Mouse (Mus musculus): ENCODE data around the gene Capn12. TPM values are rescaled to one million over a fixed set of nuclear protein-coding genes. Genes with fewer than 3 reads are reported as not detected.

Capn12 gene
- total and polyA plus RNA-seq, 3 experiments = 0.17 TPM; not detected in 2

DNA sequence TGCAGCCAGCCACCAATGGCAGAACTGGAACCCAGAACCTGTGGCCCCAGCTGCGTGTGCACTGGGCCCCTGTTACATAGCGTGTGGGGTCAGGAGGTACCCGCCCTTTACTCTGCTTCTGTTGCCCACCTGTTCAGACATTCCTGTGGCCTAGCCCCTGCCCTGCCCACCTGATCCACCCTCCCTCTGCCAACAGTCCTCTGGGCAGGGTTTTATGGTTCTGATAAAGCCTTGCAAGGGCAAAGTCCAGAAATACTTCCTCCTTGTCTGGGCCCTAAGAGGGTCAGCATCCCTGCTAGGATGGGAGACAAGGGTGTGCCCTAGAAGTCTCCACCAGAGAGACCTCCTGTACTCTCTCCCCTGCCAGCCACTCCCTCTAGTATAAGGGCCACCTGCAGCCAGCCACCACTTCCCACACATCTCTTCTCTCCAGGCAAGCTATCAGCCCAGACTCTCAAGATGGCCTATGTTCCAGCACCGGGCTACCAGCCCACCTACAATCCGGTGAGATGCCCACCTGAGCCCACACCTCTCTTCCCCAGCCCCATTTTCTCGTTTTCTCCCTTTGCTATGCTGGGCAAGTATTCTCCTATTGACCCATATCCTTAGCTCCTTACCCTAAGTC is 47.4 kb upstream of the Capn12 start, which contains the start of gene Lgals4 (continued):
- TF ChIP-seq ZMIZ1 (IDR thresholded peaks at IDR 0.05; ENCODE audit: low read depth, low read length) (no peak), RAD21 (IDR thresholded peaks at IDR 0.05; ENCODE audit: low read depth, low read length) (no peak)

DNA sequence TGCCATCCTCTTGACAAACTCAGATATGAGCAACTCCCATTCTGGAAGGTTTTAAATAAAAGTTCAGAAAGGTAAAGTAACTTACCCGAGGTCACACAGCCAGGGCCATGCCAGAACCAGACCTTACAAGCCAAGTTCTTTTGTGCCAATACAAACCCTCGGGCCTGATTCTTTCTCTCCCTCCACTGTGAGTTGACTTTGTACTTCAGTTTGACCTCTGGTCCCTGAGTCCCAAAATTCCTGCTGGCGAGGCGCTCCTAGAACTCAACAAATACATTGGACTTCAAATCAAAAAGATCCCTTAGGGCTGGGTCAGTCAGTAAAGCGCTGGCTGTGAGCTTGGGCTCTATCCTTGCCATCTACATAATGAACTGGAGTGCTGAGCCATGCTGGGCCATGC is 44.3 kb upstream of the Capn12 start:
- Histone ChIP-seq H3K27ac (ENCODE audit: insufficient read depth, low read depth) (no peak overlapping the region), H3K79me2 (replicated peaks; ENCODE audit: control insufficient read depth, extremely low read depth, insufficient read depth, poor library complexity, severe bottlenecking) (no peaks in the 10 kb centered on the region), H3K9ac (ENCODE audit: insufficient read depth, low read depth) (no peak overlapping the region), H3K36me3 (replicated peaks in 1 of 2; ENCODE audit: control insufficient read depth in 1 of 2, insufficient read depth in 1 of 2, low read length in 1 of 2) (peaks cover 7 to 69% of the 10 kb centered on the region in 2 experiments), H3K4me1 (ENCODE audit: control insufficient read depth in 1 of 2, insufficient read depth in 2 of 2) (peaks cover 0 to 9% of the 10 kb centered on the region in 2 experiments; a peak in 2 of 4 replicates), H3K4me3 (replicated peaks in 1 of 3; ENCODE audit: low read depth in 2 of 3, low read length in 2 of 3, poor library complexity in 1 of 3) (no peak overlapping the region), H3K27me3 (replicated peaks) (no peaks in the 10 kb centered on the region), H3K4me2 (ENCODE audit: insufficient read depth, low read depth, poor library complexity, severe bottlenecking) (no peak overlapping the region), H3K9me3 (replicated peaks; ENCODE audit: low read length) (no peaks in the 10 kb centered on the region)
- dilution Hi-C loops (cut with MboI; ENCODE audit: extremely low pct_ligation_motif_present, extremely low pct_unique_long_range_greater_than_20kb, low sequenced_read_pairs) (no loop called here), in situ Hi-C loops (cut with MboI; ENCODE audit: low pct_ligation_motif_present, low pct_unique_long_range_greater_than_20kb, low sequenced_read_pairs) (no loop called here)
- no peak for DNase-seq (ENCODE audit: extremely low read depth)
- TF ChIP-seq ZNF384 (IDR thresholded peaks at IDR 0.05; ENCODE audit: low read depth, low read length) = no peak
- TF ChIP-seq TBP (conservative IDR thresholded peaks at IDR 0.05; ENCODE audit: low read depth, low read length) = no peak
- no peak for TF ChIP-seq GABPA (IDR thresholded peaks at IDR 0.05; ENCODE audit: insufficient replicate concordance, low read depth, low read length)
- TF ChIP-seq KAT2A (IDR thresholded peaks at IDR 0.05; ENCODE audit: insufficient replicate concordance, low read length) = no peak
- no peak for TF ChIP-seq TCF12 (IDR thresholded peaks at IDR 0.05; ENCODE audit: low read depth, low read length)
- no peak for TF ChIP-seq ETS1 (conservative IDR thresholded peaks at IDR 0.05; ENCODE audit: low read depth, low read length)
- no peak for TF ChIP-seq CTCF (conservative IDR thresholded peaks at IDR 0.05 in 1 of 2, IDR thresholded peaks at IDR 0.05 in 1 of 2; ENCODE audit: low read depth in 2 of 2, low read length in 2 of 2)
- no peak for TF ChIP-seq MAFK (IDR thresholded peaks at IDR 0.05; ENCODE audit: insufficient replicate concordance, low read length)
- no peak for TF ChIP-seq MEF2A (IDR thresholded peaks at IDR 0.05; ENCODE audit: borderline replicate concordance, low read depth, low read length)
- TF ChIP-seq MAZ (IDR thresholded peaks at IDR 0.05; ENCODE audit: low read depth, low read length) = no peak
- TF ChIP-seq MXI1 (IDR thresholded peaks at IDR 0.05; ENCODE audit: low read depth, low read length) = no peak
- no peak for TF ChIP-seq UBTF (IDR thresholded peaks at IDR 0.05; ENCODE audit: low read depth, low read length)
- TF ChIP-seq EP300 (IDR thresholded peaks at IDR 0.05; ENCODE audit: low read length) = no peak
- no peak for TF ChIP-seq BHLHE40 (IDR thresholded peaks at IDR 0.05; ENCODE audit: low read depth, low read length)
- TF ChIP-seq PAX5 (IDR thresholded peaks at IDR 0.05; ENCODE audit: low read length) = no peak
- TF ChIP-seq RAD21 (IDR thresholded peaks at IDR 0.05; ENCODE audit: low read depth, low read length) = no peak
- TF ChIP-seq ZC3H11A (IDR thresholded peaks at IDR 0.05; ENCODE audit: low read depth, low read length) = no peak

DNA sequence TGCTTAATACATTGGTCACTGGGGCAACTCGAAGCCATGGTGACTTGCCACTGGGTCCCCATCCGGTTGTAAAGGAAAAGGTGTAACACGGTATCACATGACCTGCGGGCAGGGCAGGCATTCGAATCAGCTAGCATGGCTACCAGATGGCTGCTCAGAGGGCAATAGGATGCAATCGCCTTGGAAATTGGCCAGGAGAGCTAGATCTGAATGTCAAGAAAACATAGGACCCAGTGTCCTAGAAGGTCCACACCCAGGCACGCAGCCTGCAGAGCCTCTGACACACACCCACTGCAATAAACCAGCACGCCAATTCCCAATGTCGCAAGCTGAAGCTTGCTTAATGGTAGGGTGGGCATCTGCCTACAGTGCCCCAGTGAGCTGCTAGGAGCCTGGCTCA is 42.9 kb upstream of the Capn12 start:
- peaks cover 5 to 62% of the 10 kb centered on the region in 2 experiments for H3K36me3 ChIP-seq (replicated peaks in 1 of 2; ENCODE audit: control insufficient read depth in 1 of 2, insufficient read depth in 1 of 2, low read length in 1 of 2)
- H3K4me3 ChIP-seq (replicated peaks in 1 of 3; ENCODE audit: low read depth in 2 of 3, low read length in 2 of 3, poor library complexity in 1 of 3) = no peak overlapping the region
- dilution Hi-C loops (cut with MboI; ENCODE audit: extremely low pct_ligation_motif_present, extremely low pct_unique_long_range_greater_than_20kb, low sequenced_read_pairs) = no loop called here
- no peak overlapping the region for H3K27ac ChIP-seq (ENCODE audit: insufficient read depth, low read depth)
- in situ Hi-C loops (cut with MboI; ENCODE audit: low pct_ligation_motif_present, low pct_unique_long_range_greater_than_20kb, low sequenced_read_pairs) = no loop called here
- no peak overlapping the region for H3K4me2 ChIP-seq (ENCODE audit: insufficient read depth, low read depth, poor library complexity, severe bottlenecking)
- H3K9ac ChIP-seq (ENCODE audit: insufficient read depth, low read depth) = no peak overlapping the region
- TF ChIP-seq KAT2A (IDR thresholded peaks at IDR 0.05; ENCODE audit: insufficient replicate concordance, low read length) = no peak
- TF ChIP-seq HCFC1 (IDR thresholded peaks at IDR 0.05; ENCODE audit: low read depth, low read length) = no peak
- DNase-seq (ENCODE audit: extremely low read depth) = no peak
- no peaks in the 10 kb centered on the region for H3K27me3 ChIP-seq (replicated peaks)
- H3K9me3 ChIP-seq (replicated peaks; ENCODE audit: low read length) = no peaks in the 10 kb centered on the region
- no peaks in the 10 kb centered on the region for H3K4me1 ChIP-seq (ENCODE audit: control insufficient read depth in 1 of 2, insufficient read depth in 2 of 2)
- H3K79me2 ChIP-seq (replicated peaks; ENCODE audit: control insufficient read depth, extremely low read depth, insufficient read depth, poor library complexity, severe bottlenecking) = no peaks in the 10 kb centered on the region
